Mouse (Mus musculus) CD4-positive naive resting alpha-beta T cell, adult 76 days (primary cell): Measurements from ENCODE around the gene Crlf1. TPM values are rescaled to one million over a fixed set of nuclear protein-coding genes. Genes with fewer than 3 reads are reported as not detected.

Experiments
- total RNA-seq: library from RNA; stranded (reverse); gene quantifications from one replicate; pipeline ENCODE4 v1.2.4, GENCODE M21; 2023

The Crlf1 gene
- not detected for total RNA-seq

GRCm38 (mm10) chr8:70492664-70493640 lies at the start of gene Crlf1:
Gene Crlf1, plus strand, starts transcription at chr8:70493158.

DNA sequence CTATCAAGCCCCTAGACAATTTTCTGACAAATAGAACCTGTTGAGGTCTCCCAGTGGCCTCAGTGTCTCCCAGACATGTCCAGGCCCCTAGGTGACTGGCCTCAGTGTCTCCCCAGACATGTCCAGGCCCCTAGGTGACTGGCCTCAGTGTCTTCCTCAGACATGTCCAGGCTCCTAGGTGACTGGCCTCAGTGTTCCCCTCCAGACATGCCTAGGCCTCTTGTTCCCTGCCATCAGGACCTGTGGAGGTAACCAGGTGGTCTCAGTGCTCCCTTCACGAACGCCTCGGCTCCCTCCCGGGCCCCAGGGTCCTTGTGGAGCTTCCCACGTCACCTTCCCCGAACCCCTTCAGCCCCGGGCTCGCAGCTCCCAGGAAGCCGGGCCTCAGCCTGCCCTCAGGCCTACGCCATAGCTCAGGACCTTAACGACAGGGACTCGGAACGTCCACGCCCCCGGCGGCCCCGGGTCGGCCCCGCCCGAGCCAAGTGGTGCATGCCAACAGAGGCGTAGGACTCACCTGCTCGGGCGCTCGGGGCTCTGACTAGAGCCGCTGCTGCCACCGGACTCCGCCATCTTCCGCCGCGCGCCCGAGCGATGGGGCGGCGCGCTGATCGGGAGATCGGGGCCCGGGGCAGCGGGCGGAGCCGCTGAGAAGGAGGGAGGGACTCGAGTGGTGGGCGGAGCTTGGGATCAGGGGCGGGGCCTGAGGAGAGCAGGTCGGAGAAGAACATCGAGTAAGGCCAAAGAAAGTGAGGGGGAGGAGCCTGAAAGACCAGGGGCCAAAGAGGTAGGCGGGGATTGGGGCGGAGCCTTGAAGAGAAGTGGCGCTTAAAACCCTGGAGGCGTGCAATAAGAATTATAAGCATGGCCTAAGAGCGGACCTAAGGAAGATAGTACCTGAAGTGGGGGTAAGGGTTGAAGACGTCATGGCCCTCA lies 16.4 kb upstream of the Crlf1 start, which contains the start of gene Klhl26:
Gene Klhl26 (minus strand): TSS at position 636 of the 936 bp plus-strand sequence.

DNA sequence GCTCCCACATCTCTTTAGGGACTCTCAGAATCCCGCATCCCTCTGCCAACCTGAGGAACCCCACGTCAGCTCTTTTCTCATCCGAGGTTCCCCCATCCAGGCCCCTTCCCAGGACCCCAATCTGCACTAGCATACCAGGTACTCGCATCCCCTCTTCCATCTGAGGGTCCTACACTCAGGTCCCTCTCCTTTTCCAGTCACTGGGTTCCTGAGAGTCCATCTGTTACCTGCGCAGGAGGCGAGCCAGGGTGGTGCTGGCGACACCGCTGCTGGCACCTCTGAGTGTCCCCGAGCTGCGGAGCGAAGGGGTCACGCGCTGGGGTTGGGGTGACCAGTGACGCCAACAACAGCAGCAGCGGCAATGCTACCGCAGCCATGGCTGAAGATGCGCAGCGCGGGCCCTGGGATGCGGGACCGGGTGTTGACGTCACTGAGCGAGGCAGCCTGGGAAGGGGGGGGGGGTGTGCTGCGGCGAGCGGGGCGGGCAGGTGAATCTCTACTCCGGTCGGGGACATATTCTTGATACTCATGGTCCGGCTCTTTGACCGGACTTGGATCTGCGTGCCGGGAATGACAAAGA lies 5.9 kb upstream of the Crlf1 start, which contains the start of gene Tmem59l:
Gene Tmem59l (minus strand): TSS at position 418 of the 580 bp plus-strand sequence.

GRCm38 (mm10) chr8:70506328-70507026 lies 13.5 kb downstream of the Crlf1 start, which contains the start of gene Rex1bd:
Gene Rex1bd, minus strand, starts transcription at chr8:70506752.

GRCm38 (mm10) chr8:70510228-70510915 lies 17.4 kb downstream of the Crlf1 start, which contains the start of gene Uba52:
Gene Uba52, minus strand, starts transcription at chr8:70510801.

GRCm38 (mm10) chr8:70527512-70528181 lies 34.7 kb downstream of the Crlf1 start, which contains the start of the genes Fkbp8 and Kxd1:
Gene Fkbp8, plus strand, starts transcription at chr8:70527724.
Gene Kxd1, minus strand, starts transcription at chr8:70527956.

DNA sequence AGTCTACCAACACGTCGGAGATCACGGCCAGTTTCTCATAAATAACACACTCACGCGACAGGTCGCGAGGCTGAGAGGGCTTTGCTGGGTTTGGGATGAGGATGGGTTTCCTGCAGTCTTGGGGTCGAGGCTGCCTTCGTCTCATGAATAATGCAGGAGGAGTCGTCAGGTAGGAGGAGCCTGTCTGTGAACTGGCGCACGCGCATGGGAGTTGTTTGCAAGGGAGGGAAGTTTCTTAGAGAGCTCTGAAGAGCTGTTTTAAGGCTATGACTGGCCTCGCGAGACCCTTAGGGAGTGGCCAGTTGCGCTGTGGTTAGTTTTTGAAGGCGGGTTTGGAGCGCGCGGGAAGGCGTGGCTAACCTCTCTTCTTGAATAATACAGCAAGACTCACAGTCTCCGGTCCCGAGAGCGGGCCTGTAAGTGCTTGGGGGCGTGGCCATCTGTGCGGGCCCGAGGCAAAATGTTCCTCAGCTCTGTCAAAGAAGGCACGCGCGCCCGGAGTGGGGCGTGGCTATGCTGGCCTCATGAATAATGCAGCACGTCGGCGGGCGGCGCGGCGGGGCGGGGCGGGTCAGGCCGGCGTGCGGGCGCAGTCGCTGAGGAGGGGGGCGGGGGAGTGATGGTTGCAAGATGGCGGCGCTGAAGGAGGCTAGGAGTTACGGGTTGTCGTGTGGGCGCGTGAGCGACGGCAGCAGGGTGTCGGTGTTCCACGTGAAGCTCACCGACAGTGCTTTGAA lies 46.3 kb downstream of the Crlf1 start, which contains the start of gene Ell:
Gene Ell (plus strand): TSS at position 381 of the 737 bp plus-strand sequence.

Other genes with a start within 250 kb of the Crlf1 start
- gene Homer3, start 210.3 kb upstream of the Crlf1 start, total RNA-seq, result 6.3 TPM
- gene Ddx49, start 190.7 kb upstream of the Crlf1 start, total RNA-seq, result 81.1 TPM
- gene Cope, start 190.6 kb upstream of the Crlf1 start, total RNA-seq, result 115 TPM
- not detected for gene Cers1, start 177.4 kb upstream of the Crlf1 start, total RNA-seq
- gene Gdf1, start 163.3 kb upstream of the Crlf1 start, total RNA-seq, result not detected
- 71.3 TPM for gene Upf1, start 139.9 kb upstream of the Crlf1 start, total RNA-seq
- not detected for gene Comp, start 119.6 kb upstream of the Crlf1 start, total RNA-seq
- gene Crtc1, start 53.6 kb upstream of the Crlf1 start, total RNA-seq, result 21.8 TPM
- gene Klhl26, start 16.2 kb upstream of the Crlf1 start, total RNA-seq, result 7.9 TPM
- not detected for gene Tmem59l, start 5.8 kb upstream of the Crlf1 start, total RNA-seq
- 62.4 TPM for gene Rex1bd, start 13.6 kb downstream of the Crlf1 start, total RNA-seq
- gene Uba52, start 17.6 kb downstream of the Crlf1 start, total RNA-seq, result 3,364 TPM
- 249 TPM for gene Fkbp8, start 34.6 kb downstream of the Crlf1 start, total RNA-seq
- 60.3 TPM for gene Kxd1, start 34.8 kb downstream of the Crlf1 start, total RNA-seq
- 30.2 TPM for gene Ell, start 46.3 kb downstream of the Crlf1 start, total RNA-seq
- 68.1 TPM for gene Isyna1, start 101.2 kb downstream of the Crlf1 start, total RNA-seq
- gene Ssbp4, start 115.7 kb downstream of the Crlf1 start, total RNA-seq, result 97.8 TPM
- 1.6 TPM for gene Lrrc25, start 123.0 kb downstream of the Crlf1 start, total RNA-seq
- gene Gdf15, start 139.3 kb downstream of the Crlf1 start, total RNA-seq, result 1.6 TPM
- 2.8 TPM for gene Pgpep1, start 167.2 kb downstream of the Crlf1 start, total RNA-seq
- 101 TPM for gene Lsm4, start 180.1 kb downstream of the Crlf1 start, total RNA-seq
- gene Jund, start 205.8 kb downstream of the Crlf1 start, total RNA-seq, result 1,623 TPM
- gene Iqcn, start 210.3 kb downstream of the Crlf1 start, total RNA-seq, result 4.4 TPM
- not detected for gene Gm3336, start 225.4 kb downstream of the Crlf1 start, total RNA-seq
- gene Pde4c, start 230.6 kb downstream of the Crlf1 start, total RNA-seq, result 0.59 TPM